Mouse (Mus musculus) R1 (cell line): Measurements from ENCODE around the gene Mug1.
"Not testable (repeated sequence)": the region's sequence is repeated elsewhere in the genome, so short reads cannot be mapped to it uniquely, and the experiment has no call there.

Source experiments
- DNase-seq: peaks from one replicate; pipeline ENCODE4 v3.0.0-alpha.2; 2018; ENCODE audit warnings: low read depth, low spot score

Gene Mug1

DNA sequence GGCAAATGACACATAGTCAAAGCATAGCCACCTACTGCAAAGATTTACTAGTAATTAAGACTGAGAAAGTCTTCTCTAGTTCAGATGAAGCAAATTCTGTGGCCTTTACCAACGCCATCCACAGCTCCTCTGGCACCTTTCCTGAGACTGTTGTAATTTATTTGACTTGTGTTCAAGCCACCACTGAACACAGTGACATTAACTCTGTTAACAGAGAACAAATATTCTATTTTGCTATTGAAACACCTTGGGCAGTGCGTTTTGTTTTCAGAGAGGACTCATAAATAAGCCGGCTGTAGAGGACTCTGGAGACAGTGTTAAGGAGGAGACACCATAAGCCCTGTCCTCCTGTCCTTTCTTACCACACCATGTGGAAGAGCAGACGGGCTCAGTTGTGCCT lies at the start of gene Mug1:
Mug1 (plus strand) TSS at position 271 of the 400 bp plus-strand sequence.
- not testable (repeated sequence) for DNase-seq

DNA sequence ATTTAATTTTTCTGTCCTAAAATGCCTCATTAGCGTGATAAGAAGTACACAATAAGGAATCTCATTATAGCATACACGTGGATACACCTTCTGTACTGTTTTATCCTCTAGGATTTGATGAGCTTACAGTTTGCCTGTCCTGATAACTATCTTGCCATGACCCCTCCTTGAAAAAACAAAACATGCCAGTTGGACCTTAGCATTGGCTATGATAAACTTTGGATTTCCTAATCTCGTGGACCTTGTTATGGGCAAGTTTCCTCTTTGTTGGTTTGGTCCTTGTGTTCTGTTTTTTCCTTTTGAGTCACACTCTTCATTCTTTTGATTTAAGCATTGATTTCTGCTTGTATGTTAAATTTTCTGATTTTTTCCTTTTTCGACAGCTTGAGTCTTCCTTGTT lies 10.3 kb upstream of the Mug1 start:
- no peak for DNase-seq

DNA sequence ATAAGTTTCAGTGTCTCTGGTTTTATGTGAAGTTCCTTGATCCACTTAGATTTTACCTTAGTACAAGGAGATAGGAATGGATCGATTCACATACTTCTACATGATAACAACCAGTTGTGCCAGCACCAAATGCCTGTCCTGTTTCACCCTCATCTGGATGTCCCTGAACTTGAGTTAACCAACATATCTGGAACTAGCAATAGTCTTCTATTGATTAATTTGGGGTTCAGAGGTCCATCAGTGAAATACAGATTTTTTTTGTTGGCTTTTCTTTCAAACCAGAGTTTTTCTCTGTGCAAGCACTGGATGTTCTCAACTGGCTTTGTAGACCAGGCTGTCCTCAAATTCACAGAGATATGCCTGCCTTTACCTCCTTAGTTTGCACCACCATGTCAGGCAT lies 2.0 kb upstream of the Mug1 start:
- no peak for DNase-seq

DNA sequence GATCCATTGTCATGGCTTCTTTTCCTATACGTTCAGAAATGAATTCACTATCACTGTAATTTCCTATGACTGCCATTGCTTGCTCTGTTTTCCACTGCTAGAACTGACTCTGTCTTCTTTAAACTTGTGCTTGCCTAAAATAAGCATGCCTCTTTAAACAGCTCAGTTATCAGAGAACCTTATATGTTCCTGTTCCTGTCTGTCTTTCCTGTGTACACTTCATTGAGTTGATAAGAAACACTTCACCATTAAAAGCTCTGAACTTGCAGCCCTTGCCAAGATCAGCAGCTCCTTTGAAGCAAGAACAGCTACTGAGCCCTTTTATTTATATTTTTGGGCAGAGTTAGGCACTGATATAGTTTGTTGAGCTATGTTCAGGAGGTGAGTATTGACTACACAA lies 10.0 kb downstream of the Mug1 start:
- no peak for DNase-seq
